In genomic region chr6:82714243-82714642, GRCm38 (mm10) we compare ENCODE assay signal across 8 mouse cellular contexts. TPM values are rescaled to one million over a fixed set of nuclear protein-coding genes. Genes with fewer than 3 reads are reported as not detected.
DNase-seq lines count a peak whose midpoint lies in the region; ATAC-seq and TF ChIP-seq lines count a peak whose summit lies in the region.

No protein-coding gene starts in this region.

- WGBS in heart, embryonic 11.5 days (ENCODE audit: insufficient replicate concordance): 8% methylated on average over 3 of the region's 3 CpGs
- 14% methylated on average over 3 of the region's 3 CpGs for WGBS in liver, embryonic 13.5 days (ENCODE audit: insufficient replicate concordance)
- WGBS in neural tube, embryonic 12.5 days: 22% methylated on average over 3 of the region's 3 CpGs
- WGBS in stomach, embryonic 15.5 days: 15% methylated on average over 3 of the region's 3 CpGs

- H3K9ac ChIP-seq in heart, embryonic 11.5 days (ENCODE audit: low read depth, low read length): no peak overlapping the region
- H3K9ac ChIP-seq in liver, embryonic 13.5 days: no peak overlapping the region
- H3K9ac ChIP-seq in neural tube, embryonic 12.5 days: no peak overlapping the region
- H3K9ac ChIP-seq in stomach, embryonic 15.5 days: no peak overlapping the region

- no peak overlapping the region for H3K4me3 ChIP-seq in bone marrow macrophage, adult 2 months (ENCODE audit: insufficient read depth, low read length)
- no peak overlapping the region for H3K4me3 ChIP-seq in heart, embryonic 11.5 days (ENCODE audit: low read depth, low read length)
- no peak overlapping the region for H3K4me3 ChIP-seq in liver, embryonic 13.5 days (replicated peaks)
- no peak overlapping the region for H3K4me3 ChIP-seq in neural tube, embryonic 12.5 days
- H3K4me3 ChIP-seq in stomach, embryonic 15.5 days (replicated peaks): no peak overlapping the region

- no peaks in the 10 kb centered on the region for H3K36me3 ChIP-seq in heart, embryonic 11.5 days (ENCODE audit: control insufficient read depth, insufficient read depth, low read length)
- H3K36me3 ChIP-seq in liver, embryonic 13.5 days: no peaks in the 10 kb centered on the region
- H3K36me3 ChIP-seq in neural tube, embryonic 12.5 days: no peaks in the 10 kb centered on the region
- no peaks in the 10 kb centered on the region for H3K36me3 ChIP-seq in stomach, embryonic 15.5 days

- peaks cover 21% of the 10 kb centered on the region for H3K4me1 ChIP-seq in bone marrow macrophage, adult 2 months (ENCODE audit: control insufficient read depth, insufficient read depth, low read length)
- H3K4me1 ChIP-seq in heart, embryonic 11.5 days (ENCODE audit: control insufficient read depth, insufficient read depth, low read length): no peaks in the 10 kb centered on the region
- H3K4me1 ChIP-seq in liver, embryonic 13.5 days (replicated peaks): no peaks in the 10 kb centered on the region
- no peaks in the 10 kb centered on the region for H3K4me1 ChIP-seq in neural tube, embryonic 12.5 days
- no peaks in the 10 kb centered on the region for H3K4me1 ChIP-seq in stomach, embryonic 15.5 days

- peak; percentile 54; the same call in 1 of the 2 replicates for ATAC-seq in erythroid progenitor cell, adult 5-6 weeks (replicated peaks; ENCODE audit: low FRiP score, poor library complexity, severe bottlenecking)
- ATAC-seq in heart, embryonic 11.5 days (replicated peaks; ENCODE audit: insufficient number of reproducible peaks, low FRiP score, low TSS enrichment): peak; percentile 49; the same call in 1 of the 2 replicates
- 0 out of 2 replicates have a peak, but pooled peaks have one; percentile 29 for ATAC-seq in liver, embryonic 13.5 days (ENCODE audit: low read depth)
- peak; percentile 80 for ATAC-seq in neural tube, embryonic 12.5 days (ENCODE audit: low FRiP score, low read depth)
- ATAC-seq in stomach, embryonic 15.5 days (ENCODE audit: insufficient read depth, low FRiP score, low read depth): 0 out of 2 replicates have a peak, but pooled peaks have one; percentile 20

- H3K9me3 ChIP-seq in heart, embryonic 11.5 days (replicated peaks; ENCODE audit: control insufficient read depth, low read length): no peaks in the 10 kb centered on the region
- H3K9me3 ChIP-seq in liver, embryonic 13.5 days (replicated peaks): no peaks in the 10 kb centered on the region
- H3K9me3 ChIP-seq in neural tube, embryonic 12.5 days: no peaks in the 10 kb centered on the region
- H3K9me3 ChIP-seq in stomach, embryonic 15.5 days: no peaks in the 10 kb centered on the region

- no peak overlapping the region for H3K4me2 ChIP-seq in heart, embryonic 11.5 days
- H3K4me2 ChIP-seq in liver, embryonic 13.5 days: no peak overlapping the region
- H3K4me2 ChIP-seq in neural tube, embryonic 12.5 days (replicated peaks): no peak overlapping the region
- H3K4me2 ChIP-seq in stomach, embryonic 15.5 days: no peak overlapping the region

- DNase-seq in CD8-positive naive resting alpha-beta T cell, adult 2 months (ENCODE audit: low read depth in 2 of 2, low spot score in 2 of 2): peak; percentile 64 to 73
- DNase-seq in kidney, postnatal 10 days: peak; percentile 85
- peak; percentile 42 for DNase-seq in liver, embryonic 13.5 days

- no peak for TF ChIP-seq POLR2A in bone marrow macrophage, adult 2 months (IDR thresholded peaks at IDR 0.05; ENCODE audit: borderline replicate concordance, low read depth, low read length)

- H3K27ac ChIP-seq in bone marrow macrophage, adult 2 months (ENCODE audit: insufficient read depth, low read depth, low read length): no peak overlapping the region
- no peak overlapping the region for H3K27ac ChIP-seq in heart, embryonic 11.5 days (ENCODE audit: low read depth, low read length)
- no peak overlapping the region for H3K27ac ChIP-seq in liver, embryonic 13.5 days
- no peak overlapping the region for H3K27ac ChIP-seq in neural tube, embryonic 12.5 days
- H3K27ac ChIP-seq in stomach, embryonic 15.5 days: peak overlapping the region; percentile 64; the same call in 1 of the 2 replicates

- no peaks in the 10 kb centered on the region for H3K27me3 ChIP-seq in heart, embryonic 11.5 days (ENCODE audit: control insufficient read depth, insufficient read depth, low read length)
- H3K27me3 ChIP-seq in liver, embryonic 13.5 days: no peaks in the 10 kb centered on the region
- no peaks in the 10 kb centered on the region for H3K27me3 ChIP-seq in neural tube, embryonic 12.5 days (replicated peaks)
- H3K27me3 ChIP-seq in stomach, embryonic 15.5 days (replicated peaks): no peaks in the 10 kb centered on the region

- TF ChIP-seq CTCF in bone marrow macrophage, adult 2 months (IDR thresholded peaks at IDR 0.05; ENCODE audit: low read depth, low read length): peak; percentile 93

RNA-seq across cellular contexts. Expression of gene Pole4, which starts 9.1 kb away (rescaled TPM):
- 34.8 and 43.4 TPM in 2 replicates for polyA plus RNA-seq in bone marrow macrophage, adult 2 months (2012; ENCODE audit: insufficient read depth, insufficient read length, missing spikeins)
- total RNA-seq in erythroid progenitor cell, adult 5-6 weeks (2015; ENCODE audit: low replicate concordance): 14.7 and 19.5 TPM in 2 replicates
- 16.3 and 28.5 TPM in 2 replicates for total RNA-seq in erythroid progenitor cell, adult 5-6 weeks (2017; ENCODE audit: low replicate concordance)
- polyA plus RNA-seq in heart, embryonic 11.5 days (2014; fragmentation: Nextera tagmentation; extraction: Ambion mirVana): 111 and 122 TPM in 2 replicates
- polyA plus RNA-seq in liver, embryonic 13.5 days (2015; fragmentation: Nextera tagmentation; extraction: Ambion mirVana): 65.7 and 74.9 TPM in 2 replicates
- polyA plus RNA-seq in neural tube, embryonic 12.5 days (2016; fragmentation: Nextera tagmentation; extraction: Ambion mirVana): 102 and 106 TPM in 2 replicates
- 98.5 and 110 TPM in 2 replicates for polyA plus RNA-seq in stomach, embryonic 15.5 days (2015; fragmentation: Nextera tagmentation; extraction: Ambion mirVana)

Comparison
In these comparisons a context has a peak if more than half of its experiments do, and no peak if none do; other contexts are left out.
1. ATAC-seq: peak in every context shown above with its lines; median percentile 80 in neural tube, embryonic 12.5 days; 54 in erythroid progenitor cell, adult 5-6 weeks; 49 in heart, embryonic 11.5 days; 29 in liver, embryonic 13.5 days; 20 in stomach, embryonic 15.5 days.